Mouse (Mus musculus) macrophage (primary cell): Measurements from ENCODE around the gene Ttc12. TPM values are rescaled to one million over a fixed set of nuclear protein-coding genes. Genes with fewer than 3 reads are reported as not detected.

Experiments used
- H3K27ac ChIP-seq: fragments of 350-480 bp; formaldehyde crosslinking; 2 replicates; pipeline ENCODE4 v1.9.0; 2021
- H3K36me3 ChIP-seq: fragments of 350-480 bp; formaldehyde crosslinking; 2 replicates; pipeline ENCODE4 v1.9.0; 2021; ENCODE audit errors: inconsistent target
- H3K4me3 ChIP-seq: fragments of 350-480 bp; formaldehyde crosslinking; 2 replicates; pipeline ENCODE4 v1.9.0; 2021; ENCODE audit errors: inconsistent target
- H3K79me2 ChIP-seq: fragments of 350-480 bp; formaldehyde crosslinking; 2 replicates; pipeline ENCODE4 v1.9.0; 2021; ENCODE audit errors: inconsistent target
- WGBS: methylation state at CpG from one replicate; pipeline ENCODE4 v1.1.7; 2026; ENCODE audit warnings: inconsistent platforms; ENCODE audit not compliant: missing documents; 5-methylcytosine and 5-hydroxymethylcytosine counted together
- polyA plus RNA-seq: library from polyadenylated mRNA; stranded (reverse); fragments of 250-400 nt; gene quantifications from 3 replicates; pipeline ENCODE4 v1.2.4, GENCODE M21; 2018; ENCODE audit warnings: inconsistent platforms
- total RNA-seq, 78 experiments: library from RNA; depleted of rRNA; stranded (reverse); fragments of 250-400 nt; gene quantifications; 1 replicate in 9 of 78; 2 replicates in 24 of 78; 3 replicates in 43 of 78; 4 replicates in 2 of 78; pipeline ENCODE4 v1.2.4; 2018; ENCODE audit warnings: inconsistent platforms in 56 of 78

Ttc12 gene
- 10 to 100 TPM in 25 of 26 experiments, 1 to 10 TPM in 1; 9.7 to 58.7 (median 38.6) TPM for total RNA-seq (2018; cell fraction: chromatin; rRNA removed)
- total RNA-seq (2018; cell fraction: cytosol; rRNA removed) = 1 to 10 TPM; 3.3 to 6.2 (median 4.6) TPM
- total RNA-seq (2018; cell fraction: nucleus; rRNA removed) = 10 to 100 TPM in 17 of 26 experiments, 1 to 10 TPM in 9; 4.8 to 25.5 (median 12.5) TPM
- polyA plus RNA-seq = 4.5 to 7.5 TPM (median 5.1 TPM) in 3 replicates

- Histone ChIP-seq H3K79me2 (no peaks in the 10 kb centered on the region), H3K4me3 (peak within 1 kb of the TSS; percentile 83), H3K36me3 (no peaks in the 10 kb centered on the region), H3K27ac (peak within 1 kb of the TSS; percentile 38)
- under 1% methylated on average over 18 of the region's 18 CpGs for WGBS
These were observed at the start of gene Ttc12 for GRCm38 (mm10) chr9:49485892-49486311. Ttc12 (minus strand) TSS chr9:49486225.

- H3K27ac ChIP-seq = no peak overlapping the region
- WGBS = 50% methylated on average over 4 of the region's 4 CpGs
- no peak overlapping the region for H3K4me3 ChIP-seq
- H3K36me3 ChIP-seq = no peaks in the 10 kb centered on the region
- no peaks in the 10 kb centered on the region for H3K79me2 ChIP-seq
These were observed 48.9 kb upstream of the Ttc12 start for GRCm38 (mm10) chr9:49534958-49535357.

GRCm38 (mm10) chr9:49533912-49534491 lies 48.0 kb upstream of the Ttc12 start:
- no peak overlapping the region for H3K27ac ChIP-seq
- H3K4me3 ChIP-seq = no peak overlapping the region
- H3K79me2 ChIP-seq = no peaks in the 10 kb centered on the region
- no peaks in the 10 kb centered on the region for H3K36me3 ChIP-seq
- WGBS = 30% methylated on average over 6 of the region's 8 CpGs

- H3K27ac ChIP-seq = no peak overlapping the region
These were observed 47.4 kb upstream of the Ttc12 start for GRCm38 (mm10) chr9:49533455-49533854.

GRCm38 (mm10) chr9:49531833-49532232 lies 45.8 kb upstream of the Ttc12 start:
- no peak overlapping the region for H3K27ac ChIP-seq

More at GRCm38 (mm10) chr9:49533455-49533854, 47.4 kb upstream of the Ttc12 start:
- Histone ChIP-seq H3K79me2 (no peaks in the 10 kb centered on the region), H3K4me3 (no peak overlapping the region), H3K36me3 (no peaks in the 10 kb centered on the region)
- 76% methylated on average over 7 of the region's 7 CpGs for WGBS

GRCm38 (mm10) chr9:49531257-49531656 lies 45.2 kb upstream of the Ttc12 start:
- no peaks in the 10 kb centered on the region for H3K79me2 ChIP-seq
- no peak overlapping the region for H3K27ac ChIP-seq
- no peaks in the 10 kb centered on the region for H3K36me3 ChIP-seq
- no peak overlapping the region for H3K4me3 ChIP-seq
- 33% methylated on average over 7 of the region's 7 CpGs for WGBS

More at GRCm38 (mm10) chr9:49531833-49532232, 45.8 kb upstream of the Ttc12 start:
- WGBS = 97% methylated on average over 6 of the region's 6 CpGs
- H3K79me2 ChIP-seq = no peaks in the 10 kb centered on the region
- no peaks in the 10 kb centered on the region for H3K36me3 ChIP-seq
- no peak overlapping the region for H3K4me3 ChIP-seq

GRCm38 (mm10) chr9:49530739-49531138 lies 44.7 kb upstream of the Ttc12 start:
- Histone ChIP-seq H3K4me3 (no peak overlapping the region), H3K27ac (no peak overlapping the region), H3K79me2 (no peaks in the 10 kb centered on the region), H3K36me3 (no peaks in the 10 kb centered on the region)
- WGBS = 58% methylated on average over 4 of the region's 4 CpGs

- Histone ChIP-seq H3K4me3 (no peak overlapping the region), H3K27ac (no peak overlapping the region), H3K36me3 (no peaks in the 10 kb centered on the region), H3K79me2 (no peaks in the 10 kb centered on the region)
- 80% methylated on average over 8 of the region's 8 CpGs for WGBS
These were observed 43.4 kb upstream of the Ttc12 start for GRCm38 (mm10) chr9:49529366-49529959.

- no peaks in the 10 kb centered on the region for H3K79me2 ChIP-seq
- WGBS = 74% methylated on average over 10 of the region's 10 CpGs
- H3K36me3 ChIP-seq = no peaks in the 10 kb centered on the region
- H3K4me3 ChIP-seq = no peak overlapping the region
- H3K27ac ChIP-seq = no peak overlapping the region
These were observed 42.9 kb upstream of the Ttc12 start for GRCm38 (mm10) chr9:49528943-49529342.

GRCm38 (mm10) chr9:49528026-49528425 lies 42.0 kb upstream of the Ttc12 start:
- WGBS = 91% methylated on average over 5 of the region's 5 CpGs
- Histone ChIP-seq H3K4me3 (no peak overlapping the region), H3K27ac (no peak overlapping the region), H3K36me3 (no peaks in the 10 kb centered on the region), H3K79me2 (no peaks in the 10 kb centered on the region)

GRCm38 (mm10) chr9:49527340-49527739 lies 41.3 kb upstream of the Ttc12 start:
- Histone ChIP-seq H3K36me3 (no peaks in the 10 kb centered on the region), H3K4me3 (no peak overlapping the region), H3K27ac (no peak overlapping the region), H3K79me2 (no peaks in the 10 kb centered on the region)
- WGBS = 94% methylated on average over 8 of the region's 8 CpGs

GRCm38 (mm10) chr9:49524721-49525120 lies 38.7 kb upstream of the Ttc12 start:
- Histone ChIP-seq H3K4me3 (no peak overlapping the region), H3K79me2 (no peaks in the 10 kb centered on the region), H3K27ac (no peak overlapping the region), H3K36me3 (no peaks in the 10 kb centered on the region)
- 78% methylated on average over 9 of the region's 9 CpGs for WGBS

- no peaks in the 10 kb centered on the region for H3K36me3 ChIP-seq
- no peak overlapping the region for H3K27ac ChIP-seq
These were observed 37.9 kb upstream of the Ttc12 start for GRCm38 (mm10) chr9:49523881-49524280.

GRCm38 (mm10) chr9:49514306-49514705 lies 28.3 kb upstream of the Ttc12 start:
- Histone ChIP-seq H3K36me3 (no peaks in the 10 kb centered on the region), H3K4me3 (no peak overlapping the region), H3K79me2 (no peaks in the 10 kb centered on the region), H3K27ac (no peak overlapping the region)
- WGBS = 88% methylated on average over 1 of the region's 2 CpGs

More at GRCm38 (mm10) chr9:49523881-49524280, 37.9 kb upstream of the Ttc12 start:
- Histone ChIP-seq H3K79me2 (no peaks in the 10 kb centered on the region), H3K4me3 (no peak overlapping the region)
- WGBS = 88% methylated on average over 9 of the region's 9 CpGs

GRCm38 (mm10) chr9:49510666-49511065 lies 24.6 kb upstream of the Ttc12 start:
- no peak overlapping the region for H3K27ac ChIP-seq
- WGBS = 92% methylated on average over 4 of the region's 4 CpGs
- H3K36me3 ChIP-seq = no peaks in the 10 kb centered on the region
- no peaks in the 10 kb centered on the region for H3K79me2 ChIP-seq
- H3K4me3 ChIP-seq = no peak overlapping the region
